Mouse (Mus musculus) hindbrain, embryonic 11.5 days (tissue): ENCODE results near the gene Prap1. TPM values are rescaled to one million over a fixed set of nuclear protein-coding genes. Genes with fewer than 3 reads are reported as not detected.
A peak's percentile ranks its signal among the peaks of the same experiment; 100 is the strongest.

Source experiments
- ATAC-seq: fragments of 200-750 bp; cut with Nextera tagmentation; 2 replicates; pipeline ENCODE4 v1.8.0; 2017; ENCODE audit warnings: mild to moderate bottlenecking, moderate TSS enrichment, moderate library complexity; ENCODE audit not compliant: low FRiP score
- DNase-seq: peaks from one replicate; pipeline ENCODE4 v3.0.0-alpha.2; 2015; ENCODE audit warnings: low spot score
- H3K27ac ChIP-seq: fragments of 300-500 bp; sonication (generic); 2 replicates; pipeline ENCODE4 v1.5.1; 2014; ENCODE audit warnings: mild to moderate bottlenecking, low read depth, low read length
- H3K27me3 ChIP-seq: fragments of 300-500 bp; sonication (generic); 2 replicates; pipeline ENCODE4 v1.6.1; 2014; ENCODE audit warnings: mild to moderate bottlenecking, low read length, moderate library complexity, mixed read lengths; ENCODE audit not compliant: control insufficient read depth, insufficient read depth
- H3K36me3 ChIP-seq: fragments of 300-500 bp; sonication (generic); 2 replicates; pipeline ENCODE4 v1.6.1; 2014; ENCODE audit warnings: mild to moderate bottlenecking, low read length, moderate library complexity, mixed read lengths; ENCODE audit not compliant: control insufficient read depth, insufficient read depth
- H3K4me1 ChIP-seq: fragments of 300-500 bp; sonication (generic); replicated peaks from 2 replicates; pipeline ENCODE4 v1.6.1; 2014; ENCODE audit warnings: low read length, mixed read lengths; ENCODE audit not compliant: control insufficient read depth, insufficient read depth
- H3K4me2 ChIP-seq: fragments of 300-500 bp; sonication (generic); replicated peaks from 2 replicates; pipeline ENCODE4 v1.6.1; 2014; ENCODE audit warnings: mild to moderate bottlenecking, low read depth, low read length
- H3K4me3 ChIP-seq: fragments of 300-500 bp; sonication (generic); 2 replicates; pipeline ENCODE4 v1.5.1; 2014; ENCODE audit warnings: low read depth, low read length
- H3K9ac ChIP-seq: fragments of 300-500 bp; sonication (generic); 2 replicates; pipeline ENCODE4 v1.6.1; 2014; ENCODE audit warnings: low read depth, low read length
- H3K9me3 ChIP-seq: fragments of 300-500 bp; sonication (generic); 2 replicates; pipeline ENCODE4 v1.6.1; 2016; ENCODE audit warnings: low read length; ENCODE audit not compliant: control insufficient read depth
- whole genome bisulfite sequencing: fragments of 180-500 bp; shearing (Covaris S2); extraction: QIAGEN DNeasy Blood & Tissue Kit; methylation state at CpG from one replicate; pipeline ENCODE4 v1.1.7; 2014; 5-methylcytosine and 5-hydroxymethylcytosine counted together
- polyA plus RNA-seq: library from polyadenylated mRNA; unstranded; fragments of >200 nt; fragmentation: Nextera tagmentation; extraction: Ambion mirVana; gene quantifications from 2 replicates; pipeline ENCODE4 v1.2.1, GENCODE M21; 2014

Prap1 gene
- polyA plus RNA-seq, 1 experiment from 2014 or later: not detected

GRCm38 (mm10) chr7:140078711-140079110 is 14.5 kb upstream of the Prap1 start:
- Histone ChIP-seq H3K9me3 (no peaks in the 10 kb centered on the region), H3K4me2 (no peak overlapping the region), H3K9ac (no peak overlapping the region), H3K27ac (no peak overlapping the region), H3K4me3 (no peak overlapping the region), H3K36me3 (no peaks in the 10 kb centered on the region), H3K4me1 (peaks cover 12% of the 10 kb centered on the region), H3K27me3 (peaks cover 28% of the 10 kb centered on the region)
- ATAC-seq (no peak), DNase-seq (peak; percentile 87)
- WGBS: 7% methylated on average over 5 of the region's 5 CpGs

GRCm38 (mm10) chr7:140080503-140081156 is 12.6 kb upstream of the Prap1 start:
- Histone ChIP-seq H3K27ac (peak overlapping the region; percentile 67), H3K4me1 (peaks cover 12% of the 10 kb centered on the region), H3K9me3 (no peaks in the 10 kb centered on the region), H3K27me3 (peaks cover 28% of the 10 kb centered on the region), H3K4me2 (peak overlapping the region; percentile 53), H3K4me3 (peak overlapping the region; percentile 26), H3K9ac (peak overlapping the region; percentile 44; the same call in 1 of the 2 replicates), H3K36me3 (no peaks in the 10 kb centered on the region)
- 4% methylated on average over 24 of the region's 24 CpGs for WGBS
- DNase-seq: peak; percentile 95
- ATAC-seq: peak; percentile 83

- no peak overlapping the region for H3K9ac ChIP-seq
- no peaks in the 10 kb centered on the region for H3K36me3 ChIP-seq
- H3K27me3 ChIP-seq: peaks cover 28% of the 10 kb centered on the region
- ATAC-seq (peak; percentile 32), DNase-seq (peak; percentile 16)
- H3K27ac ChIP-seq: no peak overlapping the region
- 12% methylated on average over 20 of the region's 20 CpGs for WGBS
- H3K9me3 ChIP-seq: no peaks in the 10 kb centered on the region
- H3K4me2 ChIP-seq: peak overlapping the region; percentile 53
- H3K4me1 ChIP-seq: peaks cover 12% of the 10 kb centered on the region
- H3K4me3 ChIP-seq: peak overlapping the region; percentile 26
Observed at GRCm38 (mm10) chr7:140081408-140082241, 11.6 kb upstream of the Prap1 start.

- no peaks in the 10 kb centered on the region for H3K9me3 ChIP-seq
- peak within 1 kb of the TSS; percentile 42 for H3K9ac ChIP-seq
- DNase-seq (peak; percentile 87), ATAC-seq (peak; percentile 74)
- H3K4me2 ChIP-seq: peak within 1 kb of the TSS; percentile 53
- WGBS: 8% methylated on average over 18 of the region's 18 CpGs
- H3K4me3 ChIP-seq: peak within 1 kb of the TSS; percentile 26
- H3K27me3 ChIP-seq: peaks cover 28% of the 10 kb centered on the region
- H3K27ac ChIP-seq: no peak within 1 kb of the TSS
- H3K36me3 ChIP-seq: no peaks in the 10 kb centered on the region
- H3K4me1 ChIP-seq: peaks cover 12% of the 10 kb centered on the region
Observed at GRCm38 (mm10) chr7:140082242-140082678, 10.9 kb upstream of the Prap1 start, which contains the start of gene Caly. Gene Caly (minus strand): TSS chr7:140082548.

- no peaks in the 10 kb centered on the region for H3K4me1 ChIP-seq
- H3K27me3 ChIP-seq: no peaks in the 10 kb centered on the region
- ATAC-seq (no peak), DNase-seq (no peak)
- no peak overlapping the region for H3K27ac ChIP-seq
- no peak overlapping the region for H3K9ac ChIP-seq
- no peaks in the 10 kb centered on the region for H3K36me3 ChIP-seq
- 84% methylated on average over 10 of the region's 10 CpGs for WGBS
- H3K4me2 ChIP-seq: no peak overlapping the region
- H3K9me3 ChIP-seq: no peaks in the 10 kb centered on the region
- H3K4me3 ChIP-seq: no peak overlapping the region
Observed at GRCm38 (mm10) chr7:140090601-140091000, 2.6 kb upstream of the Prap1 start.

DNA sequence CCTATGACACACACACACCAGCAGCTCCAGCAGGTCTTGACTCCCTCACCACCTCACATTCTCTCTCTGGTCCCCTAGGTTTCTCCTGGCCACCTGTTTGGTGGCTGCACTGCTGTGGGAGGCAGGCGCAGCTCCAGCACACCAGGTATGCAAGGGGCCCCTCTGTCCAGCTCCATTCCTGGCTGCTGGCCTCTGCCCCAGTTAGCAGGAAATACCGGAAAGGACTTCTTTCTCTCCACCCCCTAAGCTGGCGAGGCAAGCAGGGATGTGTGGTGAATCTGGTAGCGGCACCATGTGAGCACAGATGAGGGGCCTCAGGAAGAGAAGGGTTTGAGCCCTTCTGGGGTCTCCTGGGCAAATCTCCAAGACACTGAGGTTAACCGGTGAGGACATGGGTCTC is 1.8 kb downstream of the Prap1 start:
- 63% methylated on average over 5 of the region's 5 CpGs for WGBS
- no peaks in the 10 kb centered on the region for H3K9me3 ChIP-seq
- no peaks in the 10 kb centered on the region for H3K27me3 ChIP-seq
- no peaks in the 10 kb centered on the region for H3K36me3 ChIP-seq
- H3K4me3 ChIP-seq: no peak overlapping the region
- DNase-seq: no peak
- H3K27ac ChIP-seq: no peak overlapping the region
- no peaks in the 10 kb centered on the region for H3K4me1 ChIP-seq
- no peak overlapping the region for H3K4me2 ChIP-seq
- H3K9ac ChIP-seq: no peak overlapping the region
- ATAC-seq: no peak

- WGBS: 78% methylated on average over 1 of the region's 1 CpGs
- no peak overlapping the region for H3K27ac ChIP-seq
- ATAC-seq: no peak
- no peak overlapping the region for H3K4me2 ChIP-seq
- no peaks in the 10 kb centered on the region for H3K9me3 ChIP-seq
- H3K4me3 ChIP-seq: no peak overlapping the region
- no peak for DNase-seq
- no peaks in the 10 kb centered on the region for H3K27me3 ChIP-seq
- H3K36me3 ChIP-seq: no peaks in the 10 kb centered on the region
- H3K9ac ChIP-seq: no peak overlapping the region
- H3K4me1 ChIP-seq: no peaks in the 10 kb centered on the region
Observed at GRCm38 (mm10) chr7:140095556-140095955, 2.4 kb downstream of the Prap1 start.

GRCm38 (mm10) chr7:140096055-140096454 is 2.9 kb downstream of the Prap1 start:
- Histone ChIP-seq H3K27me3 (no peaks in the 10 kb centered on the region), H3K9ac (no peak overlapping the region), H3K9me3 (no peaks in the 10 kb centered on the region), H3K4me2 (no peak overlapping the region), H3K27ac (no peak overlapping the region), H3K36me3 (no peaks in the 10 kb centered on the region), H3K4me3 (no peak overlapping the region), H3K4me1 (no peaks in the 10 kb centered on the region)
- ATAC-seq (no peak), DNase-seq (no peak)
